Mouse (Mus musculus) megakaryocyte, embryonic 14.5 days (primary cell): Measurements from ENCODE around the gene Apba3. TPM values are rescaled to one million over a fixed set of nuclear protein-coding genes. Genes with fewer than 3 reads are reported as not detected.
A peak's percentile ranks its signal among the peaks of the same experiment; 100 is the strongest.

Experiments used
- H3K27me3 ChIP-seq: replicated peaks from 2 replicates; pipeline ENCODE3; 2012; ENCODE audit warnings: inconsistent platforms
- H3K36me3 ChIP-seq: replicated peaks from 2 replicates; pipeline ENCODE3; 2012; ENCODE audit warnings: low read length, inconsistent platforms, mixed read lengths
- H3K4me1 ChIP-seq: 2 replicates; pipeline ENCODE4 v1.6.1; 2012; ENCODE audit warnings: inconsistent platforms
- H3K4me3 ChIP-seq: replicated peaks from 2 replicates; pipeline ENCODE3; 2012; ENCODE audit warnings: moderate library complexity, mild to moderate bottlenecking, inconsistent platforms
- H3K9me3 ChIP-seq: 2 replicates; pipeline ENCODE4 v1.6.1; 2012; ENCODE audit warnings: inconsistent platforms
- FLI1 ChIP-seq: IDR thresholded peaks from 2 replicates; pipeline ENCODE4 v1.6.1; 2012; ENCODE audit warnings: low read length, inconsistent platforms, mixed read lengths
- GATA1 ChIP-seq: IDR thresholded peaks from 3 replicates; pipeline ENCODE4 v1.6.1; 2012; ENCODE audit warnings: mixed read lengths, low read length, inconsistent platforms, borderline replicate concordance
- polyA plus RNA-seq: library from polyadenylated mRNA; stranded (reverse); fragments of >175 nt; gene quantifications from 2 replicates; pipeline ENCODE4 v1.2.3, GENCODE M21; 2012; ENCODE audit warnings: low replicate concordance; ENCODE audit not compliant: insufficient read depth

Gene Apba3
- polyA plus RNA-seq, 1 experiment, result 93.1 TPM

GRCm38 (mm10) chr10:81272356-81272755 lies 5.6 kb downstream of the Apba3 start:
- peaks cover 62% of the 10 kb centered on the region for H3K36me3 ChIP-seq
- H3K27me3 ChIP-seq, result no peaks in the 10 kb centered on the region
- H3K4me1 ChIP-seq, result peaks cover 19% of the 10 kb centered on the region
- no peak overlapping the region for H3K4me3 ChIP-seq
- TF ChIP-seq GATA1 (no peak), FLI1 (no peak)
- H3K9me3 ChIP-seq, result no peaks in the 10 kb centered on the region

GRCm38 (mm10) chr10:81273842-81274241 lies 7.1 kb downstream of the Apba3 start:
- Histone ChIP-seq H3K27me3 (peaks cover 2% of the 10 kb centered on the region), H3K36me3 (peaks cover 62% of the 10 kb centered on the region), H3K9me3 (no peaks in the 10 kb centered on the region), H3K4me3 (no peak overlapping the region), H3K4me1 (peaks cover 8% of the 10 kb centered on the region)
- TF ChIP-seq FLI1, result no peak
- no peak for TF ChIP-seq GATA1

- TF ChIP-seq FLI1 (no peak), GATA1 (no peak)
- Histone ChIP-seq H3K9me3 (0 out of 2 replicates have a peak, but pooled peaks cover 4% of the 10 kb centered on the region), H3K4me1 (peaks cover 17% of the 10 kb centered on the region), H3K4me3 (no peak overlapping the region), H3K27me3 (peaks cover 17% of the 10 kb centered on the region), H3K36me3 (peaks cover 40% of the 10 kb centered on the region)
Measured at GRCm38 (mm10) chr10:81277676-81278075, 10.9 kb downstream of the Apba3 start.

- Histone ChIP-seq H3K9me3 (0 out of 2 replicates have a peak, but pooled peaks cover 4% of the 10 kb centered on the region), H3K4me3 (no peak overlapping the region), H3K4me1 (peaks cover 25% of the 10 kb centered on the region), H3K27me3 (peaks cover 29% of the 10 kb centered on the region), H3K36me3 (peaks cover 22% of the 10 kb centered on the region)
- TF ChIP-seq GATA1 (no peak), FLI1 (no peak)
Measured at GRCm38 (mm10) chr10:81279496-81279895, 12.7 kb downstream of the Apba3 start.

- Histone ChIP-seq H3K27me3 (peaks cover 29% of the 10 kb centered on the region), H3K9me3 (0 out of 2 replicates have a peak, but pooled peaks cover 4% of the 10 kb centered on the region), H3K4me3 (no peak overlapping the region), H3K4me1 (peaks cover 67% of the 10 kb centered on the region), H3K36me3 (peaks cover 12% of the 10 kb centered on the region)
- no peak for TF ChIP-seq GATA1
- TF ChIP-seq FLI1, result no peak
Measured at GRCm38 (mm10) chr10:81284189-81284588, 17.4 kb downstream of the Apba3 start.

- Histone ChIP-seq H3K27me3 (peaks cover 29% of the 10 kb centered on the region), H3K36me3 (peaks cover 10% of the 10 kb centered on the region), H3K4me3 (peak overlapping the region; percentile 93), H3K9me3 (0 out of 2 replicates have a peak, but pooled peaks cover 4% of the 10 kb centered on the region), H3K4me1 (peaks cover 67% of the 10 kb centered on the region)
- TF ChIP-seq GATA1 (no peak), FLI1 (no peak)
Measured at GRCm38 (mm10) chr10:81284719-81285118, 18.0 kb downstream of the Apba3 start.

GRCm38 (mm10) chr10:81285694-81286450 lies 19.1 kb downstream of the Apba3 start:
- Histone ChIP-seq H3K9me3 (0 out of 2 replicates have a peak, but pooled peaks cover 4% of the 10 kb centered on the region), H3K36me3 (peaks cover 3% of the 10 kb centered on the region), H3K27me3 (peaks cover 20% of the 10 kb centered on the region), H3K4me1 (peaks cover 70% of the 10 kb centered on the region), H3K4me3 (peak overlapping the region; percentile 93)
- no peak for TF ChIP-seq FLI1
- no peak for TF ChIP-seq GATA1

GRCm38 (mm10) chr10:81286586-81286985 lies 19.8 kb downstream of the Apba3 start:
- TF ChIP-seq FLI1, result no peak
- no peak for TF ChIP-seq GATA1
- Histone ChIP-seq H3K27me3 (peaks cover 18% of the 10 kb centered on the region), H3K4me1 (peaks cover 70% of the 10 kb centered on the region), H3K4me3 (no peak overlapping the region), H3K36me3 (no peaks in the 10 kb centered on the region), H3K9me3 (0 out of 2 replicates have a peak, but pooled peaks cover 1% of the 10 kb centered on the region)

- no peak for TF ChIP-seq FLI1
- TF ChIP-seq GATA1, result no peak
- Histone ChIP-seq H3K9me3 (no peaks in the 10 kb centered on the region), H3K4me1 (peaks cover 75% of the 10 kb centered on the region), H3K36me3 (no peaks in the 10 kb centered on the region), H3K27me3 (peaks cover 18% of the 10 kb centered on the region), H3K4me3 (no peak overlapping the region)
Measured at GRCm38 (mm10) chr10:81287513-81288157, 20.9 kb downstream of the Apba3 start.

- TF ChIP-seq FLI1 (no peak), GATA1 (no peak)
- Histone ChIP-seq H3K36me3 (no peaks in the 10 kb centered on the region), H3K27me3 (peaks cover 9% of the 10 kb centered on the region), H3K4me3 (no peak overlapping the region), H3K4me1 (peaks cover 76% of the 10 kb centered on the region), H3K9me3 (no peaks in the 10 kb centered on the region)
Measured at GRCm38 (mm10) chr10:81288601-81289000, 21.8 kb downstream of the Apba3 start.
